Mouse (Mus musculus) heart, postnatal 36 days (tissue): ENCODE measurements around the gene Csf1. TPM values are rescaled to one million over a fixed set of nuclear protein-coding genes. Genes with fewer than 3 reads are reported as not detected.
A peak's percentile ranks its signal among the peaks of the same experiment; 100 is the strongest.

Experiments used
- DNase-seq, 2 experiments: peaks; one replicate each; pipeline ENCODE4 v3.0.0; 2021 to 2022
- intact Hi-C: fragments of 180-260 bp; cut with DNase I; formaldehyde crosslinking; loops from one replicate; pipeline ENCODE4 v1.15.1; 2025
- total RNA-seq, 2 experiments: library from RNA; stranded (reverse); gene quantifications; 2 replicates each; pipeline ENCODE4 v1.2.3; 2021

The Csf1 gene
- total RNA-seq, 2 experiments from 2014 or later = 34.4 to 49.5 TPM

GRCm38 (mm10) chr3:107785546-107785945, 25.3 kb upstream of the Csf1 start:
- intact Hi-C loops = no loop called here
- no peak for DNase-seq

- no peak for DNase-seq
- intact Hi-C loops = no loop called here
Observed at GRCm38 (mm10) chr3:107783315-107783714, 23.0 kb upstream of the Csf1 start.

GRCm38 (mm10) chr3:107781304-107781703, 21.0 kb upstream of the Csf1 start:
- intact Hi-C loops = no loop called here
- DNase-seq = no peak

GRCm38 (mm10) chr3:107778016-107778415, 17.7 kb upstream of the Csf1 start:
- DNase-seq = no peak
- intact Hi-C loops = no loop called here

DNA sequence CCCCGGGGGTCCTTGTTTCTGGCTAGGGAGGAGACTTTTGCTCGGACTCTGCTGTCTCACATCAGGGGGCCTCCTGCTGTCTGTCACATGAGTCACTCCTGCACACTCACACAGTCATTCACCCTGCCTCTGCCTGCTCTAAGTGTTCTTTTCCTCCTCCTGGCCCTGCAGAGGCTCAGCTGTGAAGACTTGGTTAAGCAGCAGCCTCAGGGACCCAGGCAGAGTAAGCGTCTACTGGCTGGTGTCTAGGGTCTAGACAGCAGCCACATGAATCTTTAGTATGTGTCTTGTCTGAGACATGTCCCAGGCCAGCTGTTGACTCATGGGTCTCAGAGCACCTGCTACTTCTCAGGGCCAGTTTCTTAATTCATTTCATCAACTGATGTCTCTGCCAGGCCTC, 16.0 kb upstream of the Csf1 start:
- no peak for DNase-seq
- intact Hi-C loops = no loop called here

DNA sequence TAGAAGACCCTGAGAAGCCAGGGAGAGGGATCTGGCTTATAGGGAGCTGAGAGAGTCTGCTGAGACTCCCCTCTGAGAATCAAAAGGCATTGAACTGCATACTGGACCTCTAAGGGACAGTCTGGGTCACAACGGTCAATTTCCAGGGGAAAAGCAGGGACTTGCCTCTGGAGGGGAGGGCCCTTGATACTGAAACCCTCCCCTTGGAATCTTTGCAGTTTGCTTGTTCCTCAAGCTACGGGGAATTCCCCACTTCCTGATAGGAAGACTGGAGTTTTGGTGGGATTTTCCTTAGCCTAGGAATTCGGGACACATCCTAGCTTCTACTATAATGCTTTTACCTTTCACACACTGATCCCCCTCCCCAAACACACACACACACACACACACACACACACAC, 15.5 kb upstream of the Csf1 start:
- intact Hi-C loops = no loop called here
- no peak for DNase-seq

- DNase-seq = no peak
- intact Hi-C loops = no loop called here
Observed at GRCm38 (mm10) chr3:107775056-107775455, 14.8 kb upstream of the Csf1 start.

DNA sequence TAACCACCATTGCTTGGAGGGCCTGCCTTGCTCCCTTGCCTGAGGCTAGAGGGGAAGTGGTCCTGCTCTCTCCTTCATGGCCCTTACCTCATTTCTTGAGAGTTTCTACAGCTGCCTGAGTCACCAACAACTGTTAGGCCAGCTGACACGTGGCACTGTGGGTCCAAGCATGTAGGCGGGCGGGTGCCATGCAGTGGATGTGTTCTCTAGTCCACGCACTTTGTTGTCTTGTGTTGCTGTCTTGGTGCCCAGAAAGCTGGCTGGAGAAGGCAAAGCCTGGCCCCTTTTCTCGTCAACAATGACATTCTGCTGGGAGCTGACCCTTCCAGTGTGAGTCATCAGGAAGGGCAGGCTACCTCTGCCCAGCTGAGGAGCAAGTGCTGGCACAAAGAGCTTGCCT, 12.6 kb upstream of the Csf1 start:
- no peak for DNase-seq
- intact Hi-C loops = no loop called here

DNA sequence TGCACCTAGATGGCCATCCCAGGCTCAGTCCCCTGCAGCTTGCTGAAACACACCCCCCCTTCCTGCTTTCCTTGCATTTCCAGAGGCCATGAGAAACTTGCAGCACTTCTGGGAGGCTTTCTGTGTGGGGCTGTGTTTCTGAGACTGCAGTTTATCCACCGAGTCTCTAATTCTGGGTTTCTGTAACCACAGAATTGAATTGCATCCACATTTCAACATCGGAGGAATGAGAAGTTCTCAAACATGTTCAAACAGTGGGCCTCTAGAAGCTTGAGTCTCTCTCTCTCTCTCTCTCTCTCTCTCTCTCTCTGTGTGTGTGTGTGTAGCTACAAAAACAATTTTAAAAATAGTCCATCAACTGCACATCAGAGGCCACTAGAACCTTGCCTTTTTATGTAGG, 9.4 kb upstream of the Csf1 start:
- intact Hi-C loops = no loop called here
- no peak for DNase-seq

GRCm38 (mm10) chr3:107768104-107768989, 8.1 kb upstream of the Csf1 start:
- intact Hi-C loops = no loop called here
- no peak for DNase-seq

DNA sequence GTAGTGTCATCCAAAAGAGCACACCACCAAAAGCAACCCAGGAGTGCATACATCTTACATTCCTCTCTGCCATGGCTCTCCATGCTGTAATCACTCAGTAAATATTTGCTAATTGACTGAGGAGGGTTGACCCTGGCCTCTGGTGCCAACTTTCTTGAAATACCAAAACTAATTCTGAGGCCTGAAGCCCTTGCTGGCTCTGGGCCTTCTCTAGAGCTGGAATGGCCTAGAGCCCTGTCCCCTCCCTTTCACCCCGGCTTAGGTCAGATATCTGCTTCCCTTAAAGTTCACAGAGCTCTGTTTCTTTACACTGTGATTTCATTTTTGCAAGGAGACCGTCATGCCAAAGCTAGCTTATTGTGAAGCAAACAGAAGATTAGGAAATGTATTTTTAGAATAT, 6.5 kb upstream of the Csf1 start:
- DNase-seq = no peak
- intact Hi-C loops = no loop called here

GRCm38 (mm10) chr3:107765979-107766378, 5.7 kb upstream of the Csf1 start:
- intact Hi-C loops = no loop called here
- DNase-seq = no peak

GRCm38 (mm10) chr3:107763552-107763951, 3.3 kb upstream of the Csf1 start:
- DNase-seq = no peak
- intact Hi-C loops = loop anchor here (5.0 kb wide), 1 partner anchor 64 kb away; no protein-coding TSS in a partner anchor

GRCm38 (mm10) chr3:107761446-107761845, 1.2 kb upstream of the Csf1 start:
- no peak for DNase-seq
- intact Hi-C loops = loop anchor here (2.0 to 5.0 kb wide), 2 partner anchors 31 to 66 kb away; no protein-coding TSS in a partner anchor

DNA sequence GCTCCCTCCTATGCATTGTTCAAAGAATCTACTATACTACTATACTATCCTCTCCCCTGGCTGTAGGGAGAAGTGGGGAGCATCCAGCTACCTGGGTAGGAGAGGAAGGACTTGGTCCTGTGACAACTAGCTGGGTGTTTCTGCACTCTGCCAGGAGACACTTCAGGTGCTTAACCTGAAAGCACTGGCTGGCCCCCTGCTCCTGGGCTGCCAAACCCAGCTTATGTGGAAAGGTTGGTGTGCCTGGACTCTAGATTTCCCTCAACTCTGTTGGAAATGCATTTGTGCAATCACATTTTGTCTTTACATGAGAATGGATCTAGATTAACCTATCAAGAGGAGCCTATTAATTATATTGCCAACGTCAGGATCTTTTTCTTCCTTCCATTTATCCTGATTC, 502 bp upstream of the Csf1 start:
- intact Hi-C loops = loop anchor here (1.0 to 5.0 kb wide), 3 partner anchors 32 to 67 kb away; no protein-coding TSS in a partner anchor
- no peak for DNase-seq

GRCm38 (mm10) chr3:107758638-107759037, 1.6 kb downstream of the Csf1 start:
- peak in 1 of 2 experiments; percentile 55 for DNase-seq
- intact Hi-C loops = loop anchor here (1.0 to 5.0 kb wide), 2 partner anchors 106 to 126 kb away; partner anchors contain the start of genes Gm10961 and Strip1

DNA sequence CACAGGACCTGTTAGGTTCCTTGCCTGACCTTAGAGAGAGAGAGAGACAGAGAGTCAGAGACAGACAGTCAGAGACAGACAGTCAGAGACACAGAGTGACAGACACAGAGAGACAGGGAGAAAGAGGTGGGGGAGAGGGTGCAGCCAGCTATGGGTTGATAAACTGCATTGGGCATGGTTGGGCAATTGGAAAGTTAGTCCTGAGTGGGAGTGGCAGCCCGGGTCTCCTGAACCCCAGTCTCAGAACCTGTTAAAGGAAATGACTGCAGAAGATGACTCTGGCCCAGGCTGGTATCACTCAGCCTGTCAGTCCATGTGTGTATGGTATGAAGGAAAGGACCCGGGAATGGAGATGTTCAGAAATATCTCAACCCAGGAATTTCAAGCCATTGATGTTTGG, 2.1 kb downstream of the Csf1 start:
- DNase-seq = no peak
- intact Hi-C loops = loop anchor here (5.0 kb wide), 1 partner anchor 126 kb away; the partner anchor contains the start of genes Gm10961 and Strip1

DNA sequence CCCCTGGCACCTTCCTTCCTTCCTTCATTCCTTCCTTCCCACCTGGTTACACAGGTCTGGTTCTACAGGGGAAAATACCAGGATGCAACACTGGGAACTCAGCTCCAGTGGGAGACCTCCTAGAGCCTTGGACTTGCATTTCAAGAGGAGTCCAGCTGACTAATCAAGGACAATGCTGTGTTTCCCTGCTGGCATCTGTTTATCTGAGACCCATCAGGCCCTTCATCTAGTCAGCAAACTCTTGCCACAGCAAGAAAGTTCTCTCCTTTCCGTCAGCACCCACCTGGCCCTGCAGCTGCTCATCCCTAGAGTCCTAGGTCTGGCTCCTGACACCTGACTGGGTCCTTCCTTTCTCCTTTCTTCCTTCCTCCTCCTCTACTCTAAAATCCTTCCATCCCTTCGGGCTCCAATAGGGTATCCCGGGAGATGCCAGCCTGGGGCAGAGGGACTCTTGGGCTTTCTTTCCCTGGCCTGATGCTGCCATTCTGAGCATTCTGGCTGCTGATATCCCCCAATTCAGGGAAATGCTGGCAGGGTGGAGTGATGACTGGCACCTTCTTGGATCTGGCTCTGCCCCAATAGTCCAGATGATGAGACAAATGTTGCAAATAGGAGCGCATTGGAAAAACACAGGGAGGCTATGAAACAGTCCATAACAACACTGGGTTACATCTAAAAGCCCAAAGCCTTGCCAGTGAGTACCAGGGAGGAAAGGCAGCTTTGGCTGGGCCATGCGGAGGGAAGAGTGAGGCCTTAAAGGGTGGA, 2.7 kb downstream of the Csf1 start:
- intact Hi-C loops = loop anchor here (5.0 kb wide), 1 partner anchor 125 kb away; the partner anchor contains the start of genes Gm10961 and Strip1
- DNase-seq = no peak

- intact Hi-C loops = loop anchor here (5.0 kb wide), 1 partner anchor 124 kb away; the partner anchor contains the start of genes Gm10961 and Strip1
- DNase-seq = no peak
Observed at GRCm38 (mm10) chr3:107756481-107756866, 3.8 kb downstream of the Csf1 start.

- DNase-seq = no peak
- intact Hi-C loops = loop anchor here (2.0 to 5.0 kb wide), 2 partner anchors 59 to 124 kb away; partner anchors contain the start of genes Ahcyl1, Gm10961 and Strip1
Observed at GRCm38 (mm10) chr3:107755702-107756480, 4.4 kb downstream of the Csf1 start.
